Mouse (Mus musculus) erythroblast, embryonic 14.5 days (primary cell): ENCODE data around the gene Ydjc.

Source experiments
- GATA1 ChIP-seq: IDR thresholded peaks from 2 replicates; pipeline ENCODE4 v1.6.1; 2012; ENCODE audit warnings: low read length, inconsistent platforms, mixed read lengths
- TAL1 ChIP-seq: IDR thresholded peaks from 3 replicates; pipeline ENCODE4 v1.6.1; 2012; ENCODE audit warnings: low read length, inconsistent platforms, mixed read lengths

GRCm38 (mm10) chr16:17202549-17202948 is 58.1 kb downstream of the Ydjc start, which contains the start of gene Ube2l3:
- TF ChIP-seq GATA1: no peak
- TF ChIP-seq TAL1: no peak
